Mouse (Mus musculus): ENCODE measurements at regions not wholly inside any gene's neighbourhood (a gene's known extent, or its start where the extent isn't known, plus 50 kb on each side); places are given as distances from the start of the nearest gene placed in this dataset.

GRCm38 (mm10) chr8:5938057-5938456, 832.9 kb upstream of the Slc10a2 start:
- H3K36me3 ChIP-seq (ENCODE audit: control insufficient read depth, insufficient read depth) = no peaks in the 10 kb centered on the region
- H3K27me3 ChIP-seq (replicated peaks; ENCODE audit: control insufficient read depth, insufficient read depth, low read length) = no peaks in the 10 kb centered on the region
- no peak overlapping the region for H3K4me2 ChIP-seq (replicated peaks; ENCODE audit: low read depth)
- no peak overlapping the region for H3K4me3 ChIP-seq (ENCODE audit: low read depth, low read length)
- 76% methylated on average over 3 of the region's 3 CpGs for WGBS
- no peaks in the 10 kb centered on the region for H3K9me3 ChIP-seq (ENCODE audit: control insufficient read depth)
- H3K4me1 ChIP-seq (replicated peaks; ENCODE audit: control insufficient read depth, insufficient read depth, low read length) = no peaks in the 10 kb centered on the region
- no peak overlapping the region for H3K27ac ChIP-seq (ENCODE audit: low read depth, low read length)
- ATAC-seq = no peak
- H3K9ac ChIP-seq (ENCODE audit: low read depth, low read length) = no peak overlapping the region
- TF ChIP-seq CTCF (IDR thresholded peaks at IDR 0.05; ENCODE audit: low read depth) = no peak

DNA sequence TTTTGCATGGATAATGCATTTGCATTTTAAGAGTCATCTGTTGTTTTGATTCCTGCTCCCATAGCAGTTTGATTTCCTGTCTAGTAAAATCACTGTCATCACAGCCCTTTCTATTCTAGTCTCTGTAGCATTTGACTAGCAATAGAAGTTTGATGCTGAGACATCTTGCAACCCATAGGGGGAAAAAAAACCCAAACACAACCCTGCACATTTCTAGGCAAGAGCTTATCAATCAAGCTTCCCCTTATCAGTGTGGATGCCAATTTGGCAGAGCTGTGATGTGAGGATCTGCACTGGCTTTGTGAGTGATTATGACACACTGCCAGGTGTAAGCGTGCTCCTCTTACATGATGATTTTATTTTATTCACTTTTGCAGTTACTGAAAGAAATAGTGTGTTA, 813.0 kb upstream of the Slc10a2 start:
- Histone ChIP-seq H3K4me3 (ENCODE audit: low read depth, low read length) (no peak overlapping the region), H3K9ac (ENCODE audit: low read depth, low read length) (no peak overlapping the region), H3K9me3 (ENCODE audit: control insufficient read depth) (no peaks in the 10 kb centered on the region), H3K27ac (ENCODE audit: low read depth, low read length) (no peak overlapping the region), H3K4me2 (replicated peaks; ENCODE audit: low read depth) (no peak overlapping the region), H3K4me1 (replicated peaks; ENCODE audit: control insufficient read depth, insufficient read depth, low read length) (no peaks in the 10 kb centered on the region), H3K27me3 (replicated peaks; ENCODE audit: control insufficient read depth, insufficient read depth, low read length) (no peaks in the 10 kb centered on the region), H3K36me3 (ENCODE audit: control insufficient read depth, insufficient read depth) (no peaks in the 10 kb centered on the region)
- ATAC-seq = no peak
- 81% methylated on average over 1 of the region's 1 CpGs for WGBS
- no peak for TF ChIP-seq CTCF (IDR thresholded peaks at IDR 0.05; ENCODE audit: low read depth)
